In genomic region chr2:99409483-99409882, GRCm38 (mm10) we compare ENCODE assay signal across 20 mouse cellular contexts.
DNase-seq lines count a peak whose midpoint lies in the region; ATAC-seq and TF ChIP-seq lines count a peak whose summit lies in the region.
"Had no signal": no experiment of that assay in that cellular context is flagged by ENCODE, and none has a peak within 500 bp of the region (broad histone marks: within the 10 kb centered on the region; RNA-seq: fewer than 3 reads in every experiment).

No protein-coding gene starts in this region.

- H3K9me3 ChIP-seq in intestine, postnatal 0 days (ENCODE audit: control insufficient read depth), result no peaks in the 10 kb centered on the region
- H3K9me3 ChIP-seq in intestine, embryonic 16.5 days (ENCODE audit: control insufficient read depth, low read length), result no peaks in the 10 kb centered on the region
- H3K9me3 ChIP-seq: embryonic facial prominence, embryonic 13.5 days; liver, embryonic 15.5 days; neural tube, embryonic 12.5 days had no signal

- WGBS in intestine, postnatal 0 days, result 40% methylated on average over 1 of the region's 1 CpGs
- 57% methylated on average over 1 of the region's 1 CpGs for WGBS in intestine, embryonic 16.5 days

- DNase-seq in embryo, embryonic 10.5 days (ENCODE audit: low spot score), result peak; percentile 1
- no peak for DNase-seq in embryo, embryonic 9.5 days (ENCODE audit: extremely low spot score)
- DNase-seq in 3T3-L1 (ENCODE audit: low read depth, low spot score) (peak; percentile 6), R1 (ENCODE audit: low read depth, low spot score) (peak; percentile 6)
- DNase-seq in thymus, postnatal 0 days (ENCODE audit: low spot score), result no peak
- no peak for DNase-seq in cerebellum, adult 9-11 months
- DNase-seq: adrenal gland, postnatal 14 days; gastrocnemius, postnatal 25 days; heart, postnatal 4 days; lung, postnatal 10 days; right cerebral cortex, postnatal 25 days; thymus, postnatal 36 days had no signal

- H3K4me3 ChIP-seq in intestine, postnatal 0 days (ENCODE audit: low read depth, low read length), result no peak overlapping the region
- no peak overlapping the region for H3K4me3 ChIP-seq in intestine, embryonic 16.5 days (ENCODE audit: low read length)
- H3K4me3 ChIP-seq: embryonic facial prominence, embryonic 13.5 days; liver, embryonic 15.5 days; megakaryocyte, embryonic 14.5 days; neural tube, embryonic 12.5 days had no signal

- no peak overlapping the region for H3K9ac ChIP-seq in intestine, postnatal 0 days (ENCODE audit: low read depth, low read length)
- no peak overlapping the region for H3K9ac ChIP-seq in intestine, embryonic 16.5 days (ENCODE audit: low read depth, low read length)
- H3K9ac ChIP-seq: embryonic facial prominence, embryonic 13.5 days; liver, embryonic 15.5 days; neural tube, embryonic 12.5 days had no signal

- no peaks in the 10 kb centered on the region for H3K36me3 ChIP-seq in intestine, postnatal 0 days (ENCODE audit: control insufficient read depth, insufficient read depth)
- no peaks in the 10 kb centered on the region for H3K36me3 ChIP-seq in intestine, embryonic 16.5 days (ENCODE audit: control insufficient read depth, insufficient read depth, low read length)
- H3K36me3 ChIP-seq: embryonic facial prominence, embryonic 13.5 days; liver, embryonic 15.5 days; neural tube, embryonic 12.5 days had no signal

- no peaks in the 10 kb centered on the region for H3K27me3 ChIP-seq in intestine, postnatal 0 days (replicated peaks; ENCODE audit: control insufficient read depth, insufficient read depth, low read length)
- no peaks in the 10 kb centered on the region for H3K27me3 ChIP-seq in intestine, embryonic 16.5 days (replicated peaks; ENCODE audit: control insufficient read depth, insufficient read depth, low read length)
- H3K27me3 ChIP-seq: embryonic facial prominence, embryonic 13.5 days; liver, embryonic 15.5 days; megakaryocyte, embryonic 14.5 days; neural tube, embryonic 12.5 days had no signal

- H3K4me1 ChIP-seq in intestine, postnatal 0 days (replicated peaks; ENCODE audit: control insufficient read depth, insufficient read depth, low read length), result no peaks in the 10 kb centered on the region
- no peaks in the 10 kb centered on the region for H3K4me1 ChIP-seq in intestine, embryonic 16.5 days (ENCODE audit: control insufficient read depth, insufficient read depth, low read length)
- H3K4me1 ChIP-seq: embryonic facial prominence, embryonic 13.5 days; liver, embryonic 15.5 days; megakaryocyte, embryonic 14.5 days; neural tube, embryonic 12.5 days had no signal

- no peak overlapping the region for H3K4me2 ChIP-seq in intestine, postnatal 0 days (replicated peaks; ENCODE audit: low read depth)
- no peak overlapping the region for H3K4me2 ChIP-seq in intestine, embryonic 16.5 days (ENCODE audit: low read depth, low read length)
- H3K4me2 ChIP-seq: embryonic facial prominence, embryonic 13.5 days; heart, embryonic 11.5 days; liver, embryonic 15.5 days; neural tube, embryonic 12.5 days had no signal

- TF ChIP-seq CTCF in intestine, postnatal 0 days (IDR thresholded peaks at IDR 0.05; ENCODE audit: low read depth), result 0 out of 2 replicates have a peak, but pooled peaks have one; percentile 16

- ATAC-seq in intestine, postnatal 0 days, result no peak
- no peak for ATAC-seq in intestine, embryonic 16.5 days
- ATAC-seq: inflammation-experienced regulatory T-cells, adult 6 months had no signal

- no peak overlapping the region for H3K27ac ChIP-seq in intestine, postnatal 0 days (ENCODE audit: low read depth, low read length)
- no peak overlapping the region for H3K27ac ChIP-seq in intestine, embryonic 16.5 days (ENCODE audit: low read length)
- H3K27ac ChIP-seq: embryonic facial prominence, embryonic 13.5 days; liver, embryonic 15.5 days; neural tube, embryonic 12.5 days had no signal

Comparison
In these comparisons a context has a peak if more than half of its experiments do, and no peak if none do; other contexts are left out.
1. DNase-seq: peak in embryo, embryonic 10.5 days (single experiment), 3T3-L1 (single experiment) and R1 (single experiment); none in embryo, embryonic 9.5 days (single experiment), thymus, postnatal 0 days (single experiment) and cerebellum, adult 9-11 months (single experiment).